Mouse (Mus musculus) left cerebral cortex, postnatal 25 days (tissue): ENCODE data around the gene Maob. TPM values are rescaled to one million over a fixed set of nuclear protein-coding genes. Genes with fewer than 3 reads are reported as not detected.

Experiments
- DNase-seq, 2 experiments: peaks; one replicate each; pipeline ENCODE4 v3.0.0; 2022; ENCODE audit warnings: low spot score in 2 of 2, mixed read lengths in 1 of 2
- intact Hi-C: fragments of 180-260 bp; cut with DNase I; formaldehyde crosslinking; loops from one replicate; pipeline ENCODE4 v1.15.1; 2025
- total RNA-seq, 2 experiments: library from RNA; stranded (reverse); gene quantifications; 2 replicates each; pipeline ENCODE4 v1.2.3; 2021

Maob gene
- 10 to 100 TPM; 12.4 to 15.6 TPM for total RNA-seq

DNA sequence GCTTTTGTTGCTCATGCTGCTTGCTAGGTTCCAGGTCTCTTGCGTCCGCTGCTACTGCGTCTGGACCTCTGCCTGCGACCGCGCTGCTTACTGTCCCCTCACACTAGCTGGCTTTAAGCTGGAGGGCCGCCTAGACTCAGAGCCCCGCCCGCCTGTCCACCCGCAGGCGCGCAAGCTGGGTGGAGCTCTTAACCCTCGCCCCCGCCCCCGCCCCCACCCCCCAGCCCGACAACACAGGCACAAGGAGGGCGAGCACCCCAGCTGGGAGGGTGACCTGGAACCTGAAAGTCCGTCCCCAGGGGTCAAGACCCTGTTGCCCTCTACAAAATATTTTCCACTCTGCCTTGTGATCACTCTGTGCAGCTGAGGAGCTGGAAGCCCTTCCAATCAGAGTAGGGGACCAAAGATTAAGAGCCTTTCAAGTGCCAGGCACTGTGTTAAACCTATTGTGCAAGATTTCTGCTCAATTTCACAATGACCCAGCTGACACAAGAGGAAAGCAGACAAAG lies at the start of gene Maob:
TSS of gene Maob (minus strand) at position 106 of the 509 bp plus-strand sequence.
- intact Hi-C loops = no loop called here
- no peak for DNase-seq

DNA sequence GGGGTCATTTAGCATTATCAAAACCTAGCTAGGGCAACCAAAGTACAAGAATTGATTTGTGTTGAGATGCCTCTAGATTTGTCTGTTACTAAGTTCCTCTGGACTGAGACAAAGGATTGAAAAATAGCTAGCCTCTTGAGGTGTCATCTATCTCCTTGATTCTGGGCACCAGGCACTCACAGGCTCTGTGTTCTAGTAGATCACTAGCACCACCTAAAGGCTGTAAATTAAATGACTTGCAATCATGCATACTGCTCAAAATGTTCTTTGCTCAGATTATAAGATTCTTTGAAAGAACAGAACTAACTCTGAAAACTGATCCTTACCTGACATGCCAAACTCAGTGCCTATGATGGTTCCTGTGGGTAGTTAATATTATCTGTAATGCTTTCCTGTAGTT lies 43.1 kb upstream of the Maob start:
- peak in 1 of 2 experiments; percentile 3 for DNase-seq
- intact Hi-C loops = loop anchor here (5.0 kb wide), 1 partner anchor 408 kb away; no protein-coding TSS in a partner anchor

DNA sequence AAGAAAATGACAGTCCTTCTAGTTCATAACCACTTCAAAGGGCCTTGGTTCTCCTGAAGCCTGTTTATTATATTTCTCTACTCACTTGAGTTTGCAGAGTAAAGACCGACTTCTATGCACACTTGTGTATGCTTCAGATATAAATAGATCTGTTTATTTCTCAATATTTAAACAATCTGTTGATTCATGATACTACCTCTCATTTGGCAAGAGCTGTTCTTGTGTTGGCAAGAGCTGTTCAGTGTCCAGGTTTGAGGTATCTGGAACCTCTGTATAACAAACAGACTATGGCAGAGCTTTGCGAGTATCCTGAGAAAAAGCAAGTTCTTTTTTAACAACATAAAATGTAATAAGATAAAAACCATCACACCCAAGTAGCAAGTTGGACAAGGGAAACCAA lies 28.9 kb upstream of the Maob start:
- intact Hi-C loops = no loop called here
- no peak for DNase-seq

DNA sequence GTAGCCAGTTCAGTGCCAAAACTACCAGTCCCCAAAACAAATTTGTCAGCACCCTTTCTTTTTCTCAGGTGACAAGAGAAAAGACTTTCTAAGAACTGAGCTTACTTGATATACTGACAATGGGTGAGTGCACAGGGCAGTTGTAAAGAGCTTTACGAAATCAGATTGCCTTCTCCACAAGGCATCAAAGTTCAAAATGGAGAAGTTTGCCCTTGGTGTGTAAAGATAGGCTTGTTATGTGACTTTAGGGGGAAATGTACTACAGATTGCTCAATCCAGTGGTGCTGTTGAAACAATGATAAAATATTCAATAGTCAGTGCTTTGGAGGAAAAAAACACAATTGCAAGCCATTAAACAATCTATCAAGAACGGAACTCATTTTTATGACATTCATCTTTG lies 24.3 kb upstream of the Maob start:
- no peak for DNase-seq
- intact Hi-C loops = no loop called here

DNA sequence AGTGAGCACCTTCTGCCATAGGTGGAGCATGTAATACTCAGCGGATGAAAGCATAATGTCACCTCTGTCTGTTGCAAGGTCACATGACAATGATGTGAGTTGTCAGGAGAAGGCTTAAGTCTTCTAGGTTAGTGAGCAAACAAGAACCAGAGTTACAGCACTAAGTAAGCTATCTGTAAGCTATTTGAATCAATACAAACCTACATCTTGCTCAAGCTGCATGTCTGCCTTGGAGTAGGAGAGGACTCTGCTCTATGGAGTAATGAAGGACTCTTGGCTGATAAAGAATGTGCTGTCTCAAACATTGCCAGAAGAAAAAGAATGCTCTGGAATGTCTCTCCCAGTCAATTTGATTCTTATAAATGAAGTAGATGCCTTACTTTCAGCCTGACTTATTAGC lies 20.1 kb upstream of the Maob start:
- intact Hi-C loops = no loop called here

DNA sequence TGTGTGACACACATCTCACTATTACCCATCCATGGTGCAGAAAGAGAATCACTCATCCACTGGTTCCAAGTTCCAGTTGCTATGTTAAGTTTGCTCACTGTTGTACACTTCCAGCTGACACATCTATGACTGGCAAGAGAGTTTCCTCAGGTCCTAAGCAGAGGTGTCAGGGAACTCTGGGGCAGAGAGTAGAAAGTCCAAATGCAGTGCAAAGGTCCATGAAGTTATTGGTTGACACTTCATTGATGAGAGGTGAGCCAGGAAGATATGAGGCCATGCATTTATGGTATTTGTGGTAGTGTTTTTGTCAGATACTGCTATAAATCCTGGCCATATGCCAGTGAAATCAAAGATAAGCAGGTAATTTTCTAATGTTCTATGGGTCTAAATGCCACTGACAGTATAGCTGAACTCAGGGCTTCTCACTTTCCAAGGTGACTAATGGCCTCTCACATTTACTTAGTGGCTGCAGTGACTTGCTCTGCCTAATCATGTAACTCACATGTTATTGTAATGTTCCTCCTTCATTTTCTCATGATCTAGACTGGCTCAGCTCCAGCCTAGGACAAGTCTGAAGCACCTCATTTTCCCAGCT lies 19.4 kb upstream of the Maob start:
- intact Hi-C loops = no loop called here
- no peak for DNase-seq

More for the DNA sequence above, 20.1 kb upstream of the Maob start:
- no peak for DNase-seq

DNA sequence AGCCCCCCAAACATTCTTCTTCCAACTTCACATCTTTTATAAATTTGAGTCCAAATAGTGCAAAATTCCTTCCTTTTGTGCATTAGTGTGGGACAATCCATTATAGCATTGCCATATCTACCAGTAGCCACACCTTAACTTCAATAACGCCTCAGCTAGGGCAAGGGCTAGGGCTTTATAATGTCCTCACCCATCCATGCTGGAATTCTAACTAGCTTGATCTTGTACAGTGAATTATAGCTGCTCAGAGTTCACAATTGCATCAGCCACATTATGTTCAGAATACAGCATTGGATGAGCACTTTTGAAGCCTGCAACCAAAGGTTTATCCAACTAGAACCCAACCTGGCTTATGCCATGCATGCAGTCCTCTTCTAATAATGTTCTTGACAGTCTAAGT lies 8.9 kb upstream of the Maob start:
- DNase-seq = no peak
- intact Hi-C loops = no loop called here

DNA sequence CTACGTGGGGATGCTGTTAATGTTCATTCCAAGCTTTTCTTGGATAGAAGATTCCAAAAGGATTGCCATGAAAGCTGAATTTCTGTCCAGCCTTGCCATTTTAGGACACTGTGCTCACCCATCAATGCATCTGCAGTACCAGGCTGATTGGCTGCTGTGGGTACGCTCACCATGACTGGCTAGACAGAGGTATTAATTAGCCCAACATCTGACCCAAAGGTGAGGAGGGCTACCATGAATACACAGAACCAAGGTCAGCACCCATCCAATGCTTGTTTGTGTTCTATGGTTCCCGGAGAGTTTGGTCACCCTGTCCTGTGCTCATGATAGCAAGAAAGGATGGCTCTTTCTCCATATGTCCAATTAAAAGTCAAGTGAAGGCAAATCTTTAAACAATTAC lies 1.2 kb downstream of the Maob start:
- no peak for DNase-seq
- intact Hi-C loops = no loop called here

DNA sequence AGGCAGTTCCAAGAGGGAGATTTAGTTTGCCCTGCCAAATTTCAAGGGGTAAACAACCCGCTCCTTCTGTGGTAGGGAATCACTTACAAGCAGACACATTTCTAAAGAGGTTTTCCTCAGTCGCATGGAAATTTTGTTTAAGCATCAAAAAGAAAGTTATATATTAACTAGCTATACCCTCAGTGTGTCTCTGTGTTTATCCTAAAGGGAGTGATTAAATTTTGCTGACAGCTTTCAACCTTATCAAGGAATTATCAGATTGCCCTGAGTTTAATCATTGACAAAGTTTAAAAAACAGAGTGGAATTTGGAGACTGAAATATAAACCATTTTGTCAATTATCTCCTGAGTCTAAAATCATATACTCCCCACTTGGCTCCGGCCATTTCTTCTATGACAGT lies 5.1 kb downstream of the Maob start:
- intact Hi-C loops = no loop called here
- DNase-seq = no peak

DNA sequence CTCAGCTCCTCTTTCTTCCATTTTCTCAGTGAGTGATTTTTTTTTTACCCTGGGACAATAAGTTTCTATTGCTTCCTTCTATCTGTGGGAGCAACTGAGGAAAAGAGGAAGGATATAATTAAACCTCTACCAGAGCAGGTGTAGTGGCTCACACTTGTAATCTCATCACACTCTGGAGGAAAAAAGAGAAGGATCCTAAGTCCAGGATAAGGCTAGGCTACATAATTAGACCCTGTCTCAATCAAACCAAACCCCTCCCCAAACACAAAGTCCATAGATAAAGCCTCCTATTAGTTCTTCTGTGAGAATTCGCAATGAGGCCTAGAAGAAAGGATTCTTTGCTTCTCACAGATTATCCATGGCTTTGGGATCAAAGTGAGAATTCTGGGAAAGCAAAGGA lies 49.7 kb downstream of the Maob start:
- no peak for DNase-seq
- intact Hi-C loops = loop anchor here (5.0 kb wide), 1 partner anchor 90 kb away; no protein-coding TSS in a partner anchor

DNA sequence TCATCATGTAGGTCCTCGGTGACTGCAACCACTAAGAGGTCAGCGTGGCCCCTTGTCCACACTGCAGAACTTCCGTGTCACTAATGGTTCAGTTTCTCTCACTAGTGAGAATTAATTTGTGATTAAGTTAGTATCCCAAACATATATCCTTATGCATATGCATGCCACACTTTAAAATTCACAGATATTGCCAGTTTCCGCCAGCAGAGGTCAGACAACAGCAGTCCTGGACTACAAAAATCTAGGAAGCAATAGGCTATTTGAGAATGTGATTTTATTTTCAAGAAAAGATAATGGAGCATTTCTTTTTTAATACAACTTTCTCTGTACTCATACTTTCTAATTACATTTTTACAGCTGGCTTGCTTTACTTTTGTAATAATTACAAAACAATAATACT lies 51.0 kb downstream of the Maob start:
- peak; percentile 24 to 28 for DNase-seq
- intact Hi-C loops = loop anchor here (5.0 kb wide), 1 partner anchor 91 kb away; no protein-coding TSS in a partner anchor

DNA sequence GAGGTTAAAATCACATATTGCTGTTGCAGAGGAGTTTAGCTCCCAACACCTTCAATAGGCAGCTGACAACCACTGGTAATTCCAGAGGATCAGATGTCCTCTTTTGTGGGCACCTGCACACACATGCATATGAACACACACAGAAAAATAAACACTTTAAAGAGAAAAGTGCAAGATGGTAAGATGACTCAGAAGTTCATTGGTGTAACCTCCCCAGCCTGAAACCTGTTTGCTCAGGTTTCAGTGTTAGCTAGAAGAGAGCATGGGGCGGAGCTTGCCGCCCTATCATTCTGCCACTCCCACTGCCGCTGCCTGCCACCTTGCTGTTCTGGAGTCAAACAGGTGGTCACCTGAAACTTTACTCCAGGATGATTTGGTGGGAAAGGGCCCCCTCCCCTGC lies 55.7 kb downstream of the Maob start:
- intact Hi-C loops = no loop called here
- DNase-seq = no peak

DNA sequence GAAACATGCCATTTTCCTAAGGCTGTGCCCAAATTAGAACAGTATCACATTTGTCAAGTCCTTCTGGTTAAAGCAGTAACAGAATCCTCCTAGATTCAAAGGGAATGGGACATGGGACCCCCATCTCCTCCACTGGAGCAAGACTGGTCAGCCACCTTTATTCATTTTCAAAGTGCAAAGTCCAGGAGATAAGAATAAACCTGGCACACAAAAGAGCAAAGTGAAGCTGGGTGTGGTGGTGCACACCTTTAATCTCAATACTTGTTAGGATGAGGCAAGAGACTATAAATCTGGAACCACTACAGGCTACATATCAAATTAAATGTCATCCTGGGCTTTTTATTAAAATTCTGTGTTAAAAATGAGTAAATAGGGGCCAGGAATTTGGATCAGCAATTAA lies 62.4 kb downstream of the Maob start:
- DNase-seq = no peak
- intact Hi-C loops = no loop called here

DNA sequence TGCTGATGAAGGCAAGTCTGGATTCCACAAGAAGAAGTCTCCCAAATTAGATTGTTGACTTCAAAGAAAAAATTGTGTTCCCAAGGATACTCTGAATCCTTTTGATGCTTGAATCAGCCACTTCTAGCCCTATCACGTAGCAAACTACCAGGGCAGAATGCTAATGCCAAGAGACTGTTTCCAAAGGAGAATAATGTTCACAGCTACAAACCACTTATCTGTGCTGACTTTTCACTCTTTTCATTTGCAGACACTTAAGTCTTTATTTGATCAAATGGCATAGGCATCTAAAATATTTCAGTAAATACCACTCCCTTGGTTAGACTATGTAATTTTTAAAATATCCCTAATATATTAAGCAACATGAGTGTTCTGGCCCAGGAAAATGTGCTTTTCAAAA lies 68.2 kb downstream of the Maob start:
- intact Hi-C loops = no loop called here
- no peak for DNase-seq

DNA sequence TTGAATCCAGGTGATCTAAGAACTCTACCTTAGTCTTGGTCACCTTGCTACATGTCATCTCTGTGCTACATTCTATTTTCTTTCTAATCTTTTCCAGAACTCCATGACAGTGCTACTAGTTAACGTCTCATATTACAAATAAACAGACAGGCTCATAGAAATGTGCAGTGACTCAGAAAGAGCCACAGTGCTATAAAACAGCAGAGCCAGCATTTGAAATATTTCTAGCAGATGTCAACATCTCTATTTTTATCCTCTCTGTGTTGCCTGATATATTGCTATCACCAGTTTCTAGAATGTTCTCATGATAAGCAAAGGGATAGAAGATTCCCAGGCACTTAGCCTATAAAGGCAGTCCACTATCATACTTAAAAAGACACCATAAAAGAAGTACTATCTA lies 103.1 kb downstream of the Maob start:
- DNase-seq = no peak
- intact Hi-C loops = no loop called here

DNA sequence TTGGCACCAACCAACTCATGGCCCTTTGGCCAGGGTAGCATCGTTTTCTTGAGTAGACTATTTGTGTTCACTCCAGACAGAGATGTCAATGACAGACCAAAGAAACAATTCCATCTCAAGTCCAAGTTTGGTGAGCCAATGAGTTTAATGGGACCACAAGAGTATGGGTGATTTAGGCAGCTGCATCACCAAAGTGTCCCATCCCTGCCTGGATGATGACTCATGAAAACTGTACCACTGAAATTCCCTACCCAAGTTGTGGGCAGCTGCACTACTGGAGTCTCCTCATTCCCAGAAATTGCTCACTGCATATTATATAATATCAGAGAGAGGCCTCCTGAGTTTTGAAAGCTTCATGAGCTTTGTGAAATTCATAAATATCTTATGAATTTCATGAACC lies 111.1 kb downstream of the Maob start:
- no peak for DNase-seq
- intact Hi-C loops = no loop called here

Other genes with a start within 250 kb of the Maob start
- gene Maoa, start 197.7 kb downstream of the Maob start, total RNA-seq = 10 to 100 TPM; 17.7 to 18.1 TPM
- gene Ndp, start 94.4 kb upstream of the Maob start, total RNA-seq = 10 to 100 TPM in 1 of 2 experiments, 1 to 10 TPM in 1; 8.5 to 10.4 TPM